Mouse (Mus musculus) spleen, adult 2 months (tissue): ENCODE measurements around the gene Os9. TPM values are rescaled to one million over a fixed set of nuclear protein-coding genes. Genes with fewer than 3 reads are reported as not detected.
A peak's percentile ranks its signal among the peaks of the same experiment; 100 is the strongest.

Source experiments
- DNase-seq, 2 experiments: peaks; one replicate each; pipeline versions ENCODE4 v3.0.0 to v3.0.0-alpha.2; 2012 to 2021; ENCODE audit warnings: low spot score in 2 of 2, low read depth in 1 of 2
- H3K27ac ChIP-seq: fragments of 200-500 bp; 2 replicates; pipeline ENCODE4 v1.5.1; 2012; ENCODE audit warnings: low read length, inconsistent platforms; ENCODE audit not compliant: insufficient read depth
- H3K27me3 ChIP-seq: fragments of 200-500 bp; 2 replicates; pipeline ENCODE4 v1.6.1; 2012; ENCODE audit warnings: mild to moderate bottlenecking, moderate library complexity, low read length, inconsistent platforms; ENCODE audit not compliant: control insufficient read depth, insufficient read depth
- H3K36me3 ChIP-seq: fragments of 200-500 bp; 2 replicates; pipeline ENCODE4 v1.6.1; 2012; ENCODE audit warnings: mild to moderate bottlenecking, low read length, inconsistent platforms; ENCODE audit not compliant: control insufficient read depth, insufficient read depth
- H3K4me1 ChIP-seq: fragments of 200-500 bp; 2 replicates; pipeline ENCODE4 v1.6.1; 2011; ENCODE audit warnings: inconsistent platforms; ENCODE audit not compliant: control insufficient read depth, insufficient read depth, insufficient read length
- H3K4me3 ChIP-seq: fragments of 200-500 bp; 2 replicates; pipeline ENCODE4 v1.5.1; 2011; ENCODE audit warnings: mild to moderate bottlenecking, inconsistent platforms; ENCODE audit not compliant: insufficient read depth, insufficient read length; ENCODE audit errors: extremely low read depth
- CTCF ChIP-seq: fragments of 200-500 bp; IDR thresholded peaks from 2 replicates; pipeline ENCODE4 v1.5.1; 2011; ENCODE audit warnings: mild to moderate bottlenecking, inconsistent platforms; ENCODE audit not compliant: insufficient read depth, insufficient read length, insufficient replicate concordance; ENCODE audit errors: extremely low read depth
- POLR2A ChIP-seq: fragments of 200-500 bp; IDR thresholded peaks from 2 replicates; pipeline ENCODE4 v1.6.1; 2011; ENCODE audit warnings: low read depth, low read length, inconsistent platforms
- WGBS: fragments of 180-500 bp; shearing (Covaris S2); methylation state at CpG from one replicate; pipeline ENCODE4 v1.1.7; 2018; 5-methylcytosine and 5-hydroxymethylcytosine counted together
- polyA plus RNA-seq: library from polyadenylated mRNA; depleted of rRNA; stranded (reverse); fragments of >200 nt; gene quantifications from 2 replicates; pipeline ENCODE4 v1.2.3, GENCODE M21; 2012

The Os9 gene
- polyA plus RNA-seq, 1 experiment = 48.7 TPM

- Histone ChIP-seq H3K4me1 (peaks cover 17% of the 10 kb centered on the region; the same call in 1 of the 2 replicates), H3K4me3 (no peak overlapping the region), H3K27me3 (no peaks in the 10 kb centered on the region), H3K27ac (0 out of 2 replicates have a peak overlapping the region, but pooled peaks have one; percentile 19), H3K36me3 (no peaks in the 10 kb centered on the region)
- no peak for DNase-seq
- no peak for TF ChIP-seq CTCF
- no peak for TF ChIP-seq POLR2A
- WGBS = 86% methylated on average over 5 of the region's 5 CpGs
Measured at GRCm38 (mm10) chr10:127145303-127145702, 24.4 kb upstream of the Os9 start.

DNA sequence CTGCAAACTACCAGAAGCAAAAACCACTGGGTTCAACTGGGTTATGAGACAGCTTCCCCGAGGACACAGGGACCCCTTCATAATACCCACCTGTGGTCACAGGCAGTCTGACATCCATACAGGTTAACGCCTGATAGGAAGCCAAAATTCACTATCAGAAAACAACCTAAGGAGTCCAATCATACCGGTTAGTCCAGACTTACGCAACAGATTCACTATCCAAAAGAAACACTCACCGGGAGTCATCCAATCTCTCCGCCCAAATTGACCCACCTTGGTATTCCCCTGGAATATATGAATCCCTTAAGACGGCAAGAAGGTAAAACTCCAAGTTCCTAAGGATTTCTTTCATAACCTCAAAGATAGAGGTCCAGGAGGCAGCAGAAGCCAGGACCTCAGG lies 23.6 kb upstream of the Os9 start:
- Histone ChIP-seq H3K4me3 (no peak overlapping the region), H3K4me1 (peaks cover 17% of the 10 kb centered on the region; the same call in 1 of the 2 replicates), H3K27ac (0 out of 2 replicates have a peak overlapping the region, but pooled peaks have one; percentile 43), H3K36me3 (no peaks in the 10 kb centered on the region), H3K27me3 (no peaks in the 10 kb centered on the region)
- no peak for TF ChIP-seq POLR2A
- no peak for TF ChIP-seq CTCF
- DNase-seq = no peak
- WGBS = 88% methylated on average over 7 of the region's 7 CpGs

DNA sequence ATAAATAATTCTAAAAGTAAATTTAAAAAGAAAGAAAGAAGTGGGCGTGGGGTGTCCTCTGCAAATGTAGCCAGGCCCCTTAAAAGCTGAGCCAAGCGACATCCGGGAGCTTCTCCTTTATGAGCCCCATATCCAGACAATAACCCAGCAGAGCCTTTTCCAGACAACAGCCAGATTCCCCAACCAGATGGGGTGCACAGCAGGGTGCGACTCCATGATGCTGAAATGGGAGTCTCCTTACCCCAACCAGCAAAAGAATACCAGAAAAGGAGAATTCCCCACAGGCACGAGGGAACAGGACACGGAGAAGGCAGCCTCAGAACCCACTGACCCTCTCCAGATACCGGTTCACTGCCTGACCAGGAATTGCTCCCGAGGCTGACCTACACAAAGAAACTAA lies 22.3 kb upstream of the Os9 start:
- WGBS = 95% methylated on average over 8 of the region's 8 CpGs
- no peak for DNase-seq
- H3K36me3 ChIP-seq = no peaks in the 10 kb centered on the region
- H3K4me1 ChIP-seq = peaks cover 17% of the 10 kb centered on the region; the same call in 1 of the 2 replicates
- H3K27ac ChIP-seq = no peak overlapping the region
- H3K27me3 ChIP-seq = no peaks in the 10 kb centered on the region
- no peak overlapping the region for H3K4me3 ChIP-seq
- TF ChIP-seq CTCF (no peak), POLR2A (no peak)

- Histone ChIP-seq H3K27ac (peak overlapping the region; percentile 92), H3K4me3 (no peak overlapping the region), H3K27me3 (no peaks in the 10 kb centered on the region), H3K4me1 (peaks cover 28% of the 10 kb centered on the region; the same call in 1 of the 2 replicates), H3K36me3 (no peaks in the 10 kb centered on the region)
- TF ChIP-seq CTCF (no peak), POLR2A (no peak)
- WGBS = 23% methylated on average over 8 of the region's 8 CpGs
- peak in 1 of 2 experiments; percentile 68 for DNase-seq
Measured at GRCm38 (mm10) chr10:127141500-127141899, 20.6 kb upstream of the Os9 start.

- WGBS = 70% methylated on average over 11 of the region's 11 CpGs
- H3K4me1 ChIP-seq = peaks cover 31% of the 10 kb centered on the region; the same call in 1 of the 2 replicates
- H3K4me3 ChIP-seq = no peak overlapping the region
- DNase-seq = no peak
- H3K36me3 ChIP-seq = no peaks in the 10 kb centered on the region
- TF ChIP-seq POLR2A (no peak), CTCF (no peak)
- peak overlapping the region; percentile 92 for H3K27ac ChIP-seq
- H3K27me3 ChIP-seq = no peaks in the 10 kb centered on the region
Measured at GRCm38 (mm10) chr10:127140971-127141370, 20.0 kb upstream of the Os9 start.

DNA sequence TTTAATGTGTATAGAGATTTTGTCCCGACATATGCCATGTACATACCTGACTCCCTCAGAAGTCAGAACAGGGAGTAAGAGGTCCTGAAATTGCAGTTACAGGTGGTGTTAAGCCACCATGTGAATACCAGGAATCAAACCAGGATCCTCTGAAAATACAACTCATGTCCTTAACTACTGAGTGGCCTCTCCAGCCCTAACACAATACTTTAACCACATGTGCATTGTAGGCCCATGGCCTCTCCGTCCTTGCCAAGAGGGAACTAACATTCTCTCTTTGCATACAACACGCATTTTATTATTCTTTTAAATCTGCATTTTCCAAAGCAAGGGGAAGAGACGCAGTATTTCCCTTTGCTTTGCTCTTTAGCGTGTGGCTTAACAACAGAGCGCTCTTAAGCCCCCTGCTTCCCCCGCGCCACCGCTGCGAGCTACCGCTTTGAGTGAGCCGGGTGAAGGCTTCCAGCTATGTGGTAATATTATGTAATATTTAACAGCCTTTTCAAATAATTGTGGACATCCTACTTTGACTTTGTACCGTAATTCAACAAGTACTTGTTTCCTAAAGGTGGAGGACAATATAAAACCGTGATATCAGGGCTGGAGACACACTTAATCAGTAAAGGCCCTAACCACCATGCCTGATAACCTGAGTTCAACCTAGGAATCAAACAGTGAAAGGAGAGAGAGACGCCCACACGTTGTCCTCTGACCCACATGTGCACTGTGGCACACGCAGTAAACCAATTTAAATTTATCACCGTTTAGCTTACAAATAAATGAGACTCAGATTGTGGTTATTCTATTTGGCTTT lies 17.6 kb upstream of the Os9 start:
- H3K4me3 ChIP-seq = no peak overlapping the region
- DNase-seq = no peak
- no peaks in the 10 kb centered on the region for H3K36me3 ChIP-seq
- WGBS = 73% methylated on average over 18 of the region's 18 CpGs
- H3K27ac ChIP-seq = peak overlapping the region; percentile 45; the same call in 1 of the 2 replicates
- TF ChIP-seq POLR2A (no peak), CTCF (no peak)
- peaks cover 38% of the 10 kb centered on the region; the same call in 1 of the 2 replicates for H3K4me1 ChIP-seq
- no peaks in the 10 kb centered on the region for H3K27me3 ChIP-seq

- 81% methylated on average over 3 of the region's 3 CpGs for WGBS
- peak overlapping the region; percentile 70 for H3K27ac ChIP-seq
- TF ChIP-seq CTCF = no peak
- no peak for TF ChIP-seq POLR2A
Measured at GRCm38 (mm10) chr10:127137896-127138295, 17.0 kb upstream of the Os9 start.

More at GRCm38 (mm10) chr10:127137896-127138295, 17.0 kb upstream of the Os9 start:
- DNase-seq = no peak
- no peak overlapping the region for H3K4me3 ChIP-seq
- peaks cover 35% of the 10 kb centered on the region; the same call in 1 of the 2 replicates for H3K4me1 ChIP-seq
- H3K36me3 ChIP-seq = no peaks in the 10 kb centered on the region
- H3K27me3 ChIP-seq = no peaks in the 10 kb centered on the region
